Mouse (Mus musculus): Measurements from ENCODE around the gene Lef1. TPM values are rescaled to one million over a fixed set of nuclear protein-coding genes. Genes with fewer than 3 reads are reported as not detected.

Gene Lef1
- polyA plus RNA-seq, 2 experiments = 0.12 to 0.25 TPM

DNA sequence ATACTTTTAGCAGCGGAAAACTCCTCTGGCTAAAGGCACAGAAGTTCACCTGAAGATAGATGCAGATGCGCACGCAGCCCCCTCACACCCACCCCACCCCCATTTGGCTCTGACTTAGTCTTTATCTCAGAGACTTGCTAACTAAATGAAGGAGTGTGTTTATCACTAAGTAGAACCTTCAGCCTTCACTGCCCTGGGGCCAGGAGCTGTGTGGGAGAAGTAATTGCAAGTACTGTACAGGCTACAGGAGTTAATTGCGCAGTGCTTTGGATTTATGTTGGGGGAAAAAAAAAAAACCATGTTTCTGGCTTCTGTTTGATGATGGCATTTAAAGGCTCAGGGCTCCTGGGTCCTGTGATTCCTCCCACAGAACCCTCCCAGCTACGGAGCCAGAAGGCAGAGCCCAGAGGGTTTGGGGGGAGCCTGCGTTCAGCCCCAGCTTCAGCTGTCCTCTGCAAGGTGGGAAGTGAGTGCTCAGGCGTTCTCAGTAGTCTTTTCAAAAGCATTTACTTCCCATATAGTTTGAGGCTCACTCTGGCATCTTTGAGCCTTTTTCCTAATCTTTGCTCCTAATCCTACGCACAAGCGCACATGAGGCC, 103.9 kb downstream of the Lef1 start:
- TF ChIP-seq EP300 (IDR thresholded peaks at IDR 0.05; ENCODE audit: low read depth) (no peak), CTCF (IDR thresholded peaks at IDR 0.05; ENCODE audit: low read depth) (no peak)
- DNase-seq (ENCODE audit: low read depth in 3 of 3, low spot score in 3 of 3) = no peak
- H3K4me2 ChIP-seq (ENCODE audit: low read depth) = no peak overlapping the region
- H3K27ac ChIP-seq = no peak overlapping the region
- ATAC-seq (ENCODE audit: insufficient read depth) = no peak
- H3K4me1 ChIP-seq (replicated peaks; ENCODE audit: control insufficient read depth in 2 of 2, insufficient read depth in 2 of 2, low read length in 1 of 2) = no peaks in the 10 kb centered on the region
- H3K4me3 ChIP-seq (ENCODE audit: insufficient read depth in 1 of 2, low read depth in 2 of 2, low read length in 2 of 2) = no peak overlapping the region
- no peaks in the 10 kb centered on the region for H3K36me3 ChIP-seq (replicated peaks; ENCODE audit: control insufficient read depth, insufficient read depth, low read depth)
- 72% methylated on average over 9 of the region's 9 CpGs for WGBS (ENCODE audit: insufficient replicate concordance)
- H3K27me3 ChIP-seq (ENCODE audit: control insufficient read depth, insufficient read depth, low read length) = no peaks in the 10 kb centered on the region
- H3K9ac ChIP-seq (replicated peaks) = no peak overlapping the region
- H3K9me3 ChIP-seq (ENCODE audit: control insufficient read depth, low read length) = no peaks in the 10 kb centered on the region

DNA sequence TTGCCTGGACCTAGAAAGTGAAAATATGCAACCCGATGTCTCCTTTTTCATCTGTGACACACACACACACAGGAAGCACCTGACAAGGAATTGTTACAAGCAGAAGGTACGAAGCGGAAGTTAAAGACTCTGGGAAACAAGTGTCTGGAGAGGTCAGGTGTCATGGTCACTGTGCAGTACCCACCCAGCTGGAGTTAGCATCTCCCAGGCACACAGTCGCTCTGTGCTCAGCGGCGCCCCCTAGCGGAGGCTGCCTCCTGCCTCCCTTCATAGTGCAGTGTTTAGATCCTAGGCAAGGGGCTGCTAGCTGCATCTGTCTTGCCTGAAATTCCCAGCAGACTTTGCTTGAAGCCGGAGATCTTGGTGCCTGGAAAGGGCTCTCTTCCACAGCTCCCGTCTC, 104.6 kb downstream of the Lef1 start:
- Histone ChIP-seq H3K27me3 (ENCODE audit: control insufficient read depth, insufficient read depth, low read length) (no peaks in the 10 kb centered on the region), H3K4me1 (replicated peaks; ENCODE audit: control insufficient read depth in 2 of 2, insufficient read depth in 2 of 2, low read length in 1 of 2) (no peaks in the 10 kb centered on the region), H3K27ac (no peak overlapping the region), H3K9me3 (ENCODE audit: control insufficient read depth, low read length) (no peaks in the 10 kb centered on the region), H3K4me3 (ENCODE audit: insufficient read depth in 1 of 2, low read depth in 2 of 2, low read length in 2 of 2) (no peak overlapping the region), H3K4me2 (ENCODE audit: low read depth) (no peak overlapping the region), H3K9ac (replicated peaks) (no peak overlapping the region), H3K36me3 (replicated peaks; ENCODE audit: control insufficient read depth, insufficient read depth, low read depth) (no peaks in the 10 kb centered on the region)
- ATAC-seq (ENCODE audit: insufficient read depth) = no peak
- 43% methylated on average over 9 of the region's 9 CpGs for WGBS (ENCODE audit: insufficient replicate concordance)
- TF ChIP-seq EP300 (IDR thresholded peaks at IDR 0.05; ENCODE audit: low read depth) (no peak), CTCF (IDR thresholded peaks at IDR 0.05; ENCODE audit: low read depth) (peak; percentile 87)
- no peak for DNase-seq (ENCODE audit: low read depth in 3 of 3, low spot score in 3 of 3)

DNA sequence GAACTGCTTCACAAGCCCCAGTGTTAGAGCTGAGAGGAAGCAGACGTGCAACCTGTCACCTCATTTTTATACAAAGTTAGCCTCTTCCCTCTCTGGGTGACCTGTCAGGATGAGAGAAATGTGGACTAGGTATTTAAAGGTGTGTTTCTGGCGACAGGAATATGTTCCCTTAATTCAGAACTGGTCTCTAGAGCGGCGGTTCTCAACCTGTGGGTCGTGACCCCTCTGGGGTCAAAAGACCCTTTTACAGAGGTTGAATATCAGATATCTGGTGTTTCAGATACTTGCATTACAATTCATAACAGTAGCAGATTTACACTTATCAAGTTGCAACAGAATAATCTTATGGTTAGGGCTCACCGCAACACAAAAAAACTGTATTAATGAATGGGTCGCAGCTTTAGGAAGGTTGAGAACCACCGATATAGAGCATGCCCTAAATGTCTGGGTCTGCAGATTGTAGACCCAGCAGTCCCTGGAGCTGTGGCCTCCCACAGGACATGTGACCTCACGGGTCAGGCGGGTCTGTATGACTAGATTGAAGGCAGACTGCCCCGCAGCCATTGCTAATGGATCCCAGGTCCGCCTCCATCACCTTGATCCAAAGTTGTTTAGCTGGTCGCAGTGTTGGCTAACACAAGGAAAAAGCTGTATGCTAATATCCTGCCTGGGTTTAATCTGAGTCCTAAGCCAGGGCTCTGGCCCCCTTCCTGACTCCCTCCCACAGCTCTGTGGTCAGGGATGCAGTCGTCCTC, 108.5 kb downstream of the Lef1 start:
- no peak for TF ChIP-seq CTCF (IDR thresholded peaks at IDR 0.05; ENCODE audit: low read depth)
- no peak for TF ChIP-seq EP300 (IDR thresholded peaks at IDR 0.05; ENCODE audit: low read depth)
- Histone ChIP-seq H3K27me3 (ENCODE audit: control insufficient read depth, insufficient read depth, low read length) (no peaks in the 10 kb centered on the region), H3K9ac (replicated peaks) (no peak overlapping the region), H3K9me3 (ENCODE audit: control insufficient read depth, low read length) (no peaks in the 10 kb centered on the region), H3K4me2 (ENCODE audit: low read depth) (no peak overlapping the region), H3K4me3 (ENCODE audit: insufficient read depth in 1 of 2, low read depth in 2 of 2, low read length in 2 of 2) (no peak overlapping the region), H3K36me3 (replicated peaks; ENCODE audit: control insufficient read depth, insufficient read depth, low read depth) (no peaks in the 10 kb centered on the region), H3K4me1 (replicated peaks; ENCODE audit: control insufficient read depth in 2 of 2, insufficient read depth in 2 of 2, low read length in 1 of 2) (no peaks in the 10 kb centered on the region), H3K27ac (no peak overlapping the region)
- no peak for DNase-seq (ENCODE audit: low read depth in 3 of 3, low spot score in 3 of 3)
- ATAC-seq (ENCODE audit: insufficient read depth) = no peak
- WGBS (ENCODE audit: insufficient replicate concordance) = 65% methylated on average over 14 of the region's 14 CpGs

DNA sequence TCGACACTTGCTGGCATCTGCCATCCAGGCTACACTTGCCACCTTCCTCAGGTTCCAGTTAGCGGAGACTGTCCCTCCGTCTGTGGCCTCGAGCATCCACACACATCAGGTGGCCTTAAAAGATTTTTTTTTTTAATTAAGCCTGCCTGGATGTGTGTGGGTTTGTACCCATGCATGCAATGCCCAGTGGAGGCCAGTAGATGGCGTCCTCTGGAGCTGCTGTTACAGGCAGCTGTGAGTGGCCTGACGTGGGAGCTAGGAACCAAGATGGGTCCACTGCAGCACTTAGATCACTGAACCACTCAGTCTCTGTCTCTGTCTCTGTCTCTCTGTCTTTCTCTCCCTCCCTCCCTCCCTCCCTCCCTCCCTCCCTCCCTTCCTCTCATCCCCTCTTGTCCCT, 117.8 kb downstream of the Lef1 start:
- WGBS (ENCODE audit: insufficient replicate concordance) = 54% methylated on average over 6 of the region's 6 CpGs
- TF ChIP-seq EP300 (IDR thresholded peaks at IDR 0.05; ENCODE audit: low read depth) = no peak
- TF ChIP-seq CTCF (IDR thresholded peaks at IDR 0.05; ENCODE audit: low read depth) = peak; percentile 62
- H3K27me3 ChIP-seq (ENCODE audit: control insufficient read depth, insufficient read depth, low read length) = no peaks in the 10 kb centered on the region
- H3K9me3 ChIP-seq (ENCODE audit: control insufficient read depth, low read length) = no peaks in the 10 kb centered on the region
- DNase-seq (ENCODE audit: low read depth in 3 of 3, low spot score in 3 of 3) (no peak), ATAC-seq (ENCODE audit: insufficient read depth) (no peak)
- H3K4me3 ChIP-seq (ENCODE audit: insufficient read depth in 1 of 2, low read depth in 2 of 2, low read length in 2 of 2) = no peak overlapping the region
- H3K4me2 ChIP-seq (ENCODE audit: low read depth) = no peak overlapping the region
- H3K27ac ChIP-seq = no peak overlapping the region
- no peaks in the 10 kb centered on the region; the same call in 1 of the 2 replicates for H3K36me3 ChIP-seq (replicated peaks; ENCODE audit: control insufficient read depth, insufficient read depth, low read depth)
- no peak overlapping the region for H3K9ac ChIP-seq (replicated peaks)
- no peaks in the 10 kb centered on the region for H3K4me1 ChIP-seq (replicated peaks; ENCODE audit: control insufficient read depth in 2 of 2, insufficient read depth in 2 of 2, low read length in 1 of 2)

DNA sequence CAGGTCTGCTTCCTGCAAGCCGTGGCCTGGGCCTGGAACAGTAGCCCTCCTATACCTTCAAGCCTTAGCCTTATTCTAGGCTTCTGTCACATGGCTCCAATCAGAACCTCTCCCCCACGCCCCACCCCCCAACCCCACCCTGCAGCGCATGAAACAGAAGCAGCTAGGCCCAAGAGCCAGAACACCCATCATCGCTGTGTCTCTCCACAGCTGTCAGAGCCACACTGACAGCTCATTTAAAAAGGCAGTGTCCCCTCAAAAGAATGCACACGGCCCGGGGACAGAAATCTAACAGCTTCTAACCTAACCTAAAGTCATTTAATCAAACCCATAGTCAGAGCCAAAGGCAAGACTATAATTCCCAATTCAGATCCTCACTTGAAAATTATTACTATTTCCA, 126.8 kb downstream of the Lef1 start:
- Histone ChIP-seq H3K36me3 (replicated peaks; ENCODE audit: control insufficient read depth, insufficient read depth, low read depth) (no peaks in the 10 kb centered on the region; the same call in 1 of the 2 replicates), H3K9ac (replicated peaks) (no peak overlapping the region), H3K4me1 (replicated peaks; ENCODE audit: control insufficient read depth in 2 of 2, insufficient read depth in 2 of 2, low read length in 1 of 2) (no peaks in the 10 kb centered on the region), H3K4me3 (ENCODE audit: insufficient read depth in 1 of 2, low read depth in 2 of 2, low read length in 2 of 2) (no peak overlapping the region), H3K4me2 (ENCODE audit: low read depth) (no peak overlapping the region), H3K27me3 (ENCODE audit: control insufficient read depth, insufficient read depth, low read length) (no peaks in the 10 kb centered on the region), H3K27ac (no peak overlapping the region), H3K9me3 (ENCODE audit: control insufficient read depth, low read length) (no peaks in the 10 kb centered on the region)
- ATAC-seq (ENCODE audit: insufficient read depth) (no peak), DNase-seq (ENCODE audit: low read depth in 3 of 3, low spot score in 3 of 3) (no peak)
- no peak for TF ChIP-seq CTCF (IDR thresholded peaks at IDR 0.05; ENCODE audit: low read depth)
- no peak for TF ChIP-seq EP300 (IDR thresholded peaks at IDR 0.05; ENCODE audit: low read depth)
- WGBS (ENCODE audit: insufficient replicate concordance) = 73% methylated on average over 6 of the region's 6 CpGs

Measured in liver, embryonic 14.5 days (tissue).